Comparison of ENCODE assay signal across 9 mouse cellular contexts in the genomic region with DNA sequence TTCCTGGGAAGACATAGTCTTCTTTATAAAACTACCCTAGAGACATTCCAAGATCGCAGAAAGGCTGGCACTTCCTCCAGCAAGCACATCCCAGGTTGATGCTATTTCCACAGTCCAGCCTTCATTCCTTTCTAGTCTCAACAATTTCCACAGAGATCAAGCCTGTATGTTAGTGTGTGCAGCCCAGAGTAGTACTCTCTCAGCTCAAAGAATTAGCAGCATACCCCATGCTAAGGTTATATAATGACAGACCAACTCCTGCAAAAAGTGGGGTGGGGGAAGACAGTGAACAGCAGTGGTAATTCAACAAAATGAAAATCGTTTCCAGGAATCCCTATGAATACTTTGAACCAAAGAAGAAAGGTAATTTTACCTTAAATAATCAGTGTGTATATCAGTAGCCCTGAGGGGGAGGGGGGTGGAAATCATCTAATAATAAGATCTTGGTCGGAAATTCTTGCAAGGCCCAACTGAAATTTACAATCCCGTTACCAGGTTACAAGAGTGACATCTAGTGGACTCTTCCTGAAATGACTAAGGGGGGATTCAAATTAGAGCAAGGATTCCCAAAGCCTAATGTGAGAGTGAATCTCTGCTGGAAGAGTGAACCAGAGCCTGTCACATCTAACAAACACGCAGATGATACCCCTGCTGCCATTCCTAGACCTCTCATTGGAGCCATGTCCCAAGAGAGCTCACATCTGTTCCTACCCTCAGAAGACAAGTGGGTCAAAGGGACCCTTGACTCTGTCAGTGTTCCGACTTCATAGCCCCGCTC.
DNase-seq lines count a peak whose midpoint lies in the region; ATAC-seq lines count a peak whose summit lies in the region.
"Had no signal": no experiment of that assay in that cellular context is flagged by ENCODE, and none has a peak within 500 bp of the region (broad histone marks: within the 10 kb centered on the region; RNA-seq: fewer than 3 reads in every experiment).

No protein-coding gene starts in this region.

- ATAC-seq in neural tube, embryonic 11.5 days (ENCODE audit: insufficient read depth, low FRiP score, low TSS enrichment) = peak; percentile 60; the same call in 1 of the 2 replicates
- peak; percentile 71; the same call in 1 of the 2 replicates for ATAC-seq in embryonic facial prominence, embryonic 14.5 days (ENCODE audit: low read depth)
- peak; percentile 88 for ATAC-seq in midbrain, embryonic 15.5 days (replicated peaks)

- H3K4me3 ChIP-seq in neural tube, embryonic 11.5 days (ENCODE audit: low read depth, low read length) = no peak overlapping the region
- H3K4me3 ChIP-seq in embryonic facial prominence, embryonic 14.5 days (ENCODE audit: low read depth, low read length) = no peak overlapping the region
- no peak overlapping the region for H3K4me3 ChIP-seq in midbrain, embryonic 15.5 days
- H3K4me3 ChIP-seq: heart, embryonic 15.5 days had no signal

- no peaks in the 10 kb centered on the region for H3K27me3 ChIP-seq in neural tube, embryonic 11.5 days (ENCODE audit: control insufficient read depth, insufficient read depth, low read length)
- H3K27me3 ChIP-seq in embryonic facial prominence, embryonic 14.5 days (replicated peaks; ENCODE audit: control insufficient read depth, insufficient read depth, low read length) = no peaks in the 10 kb centered on the region
- no peaks in the 10 kb centered on the region for H3K27me3 ChIP-seq in midbrain, embryonic 15.5 days (replicated peaks)
- H3K27me3 ChIP-seq: heart, embryonic 15.5 days had no signal

- H3K27ac ChIP-seq in neural tube, embryonic 11.5 days (ENCODE audit: low read depth, low read length) = no peak overlapping the region
- H3K27ac ChIP-seq in embryonic facial prominence, embryonic 14.5 days (replicated peaks; ENCODE audit: low read depth, low read length) = no peak overlapping the region
- H3K27ac ChIP-seq in midbrain, embryonic 15.5 days = no peak overlapping the region
- H3K27ac ChIP-seq: heart, embryonic 15.5 days had no signal

- no peak overlapping the region for H3K9ac ChIP-seq in neural tube, embryonic 11.5 days (ENCODE audit: low read length)
- H3K9ac ChIP-seq in embryonic facial prominence, embryonic 14.5 days (ENCODE audit: low read depth, low read length) = no peak overlapping the region
- no peak overlapping the region for H3K9ac ChIP-seq in midbrain, embryonic 15.5 days
- H3K9ac ChIP-seq: heart, embryonic 15.5 days had no signal

- H3K9me3 ChIP-seq in neural tube, embryonic 11.5 days (ENCODE audit: control insufficient read depth, low read length) = no peaks in the 10 kb centered on the region
- no peaks in the 10 kb centered on the region for H3K9me3 ChIP-seq in embryonic facial prominence, embryonic 14.5 days (ENCODE audit: control insufficient read depth, low read length)
- H3K9me3 ChIP-seq in midbrain, embryonic 15.5 days = no peaks in the 10 kb centered on the region
- H3K9me3 ChIP-seq: heart, embryonic 15.5 days had no signal

- peak; percentile 7 for DNase-seq in adrenal gland, postnatal 14 days
- no peak for DNase-seq in adrenal gland, adult 2 months
- DNase-seq in neural tube, embryonic 11.5 days (ENCODE audit: low spot score) = peak; percentile 24
- DNase-seq in neural tube, embryonic 10.5 days (ENCODE audit: extremely low spot score, low spot score) = no peak
- peak; percentile 84 for DNase-seq in embryonic facial prominence, embryonic 14.5 days (ENCODE audit: low spot score)
- DNase-seq in kidney, postnatal 14 days = peak; percentile 34
- no peak for DNase-seq in spleen, postnatal 14 days (ENCODE audit: low spot score in 2 of 2)

- H3K36me3 ChIP-seq in neural tube, embryonic 11.5 days (ENCODE audit: control insufficient read depth, insufficient read depth, low read length) = no peaks in the 10 kb centered on the region
- H3K36me3 ChIP-seq in embryonic facial prominence, embryonic 14.5 days (ENCODE audit: control insufficient read depth, insufficient read depth, low read length) = no peaks in the 10 kb centered on the region
- H3K36me3 ChIP-seq in midbrain, embryonic 15.5 days (replicated peaks) = no peaks in the 10 kb centered on the region
- H3K36me3 ChIP-seq: heart, embryonic 15.5 days had no signal

- 49% methylated on average over 7 of the region's 7 CpGs for WGBS in neural tube, embryonic 11.5 days
- 35% methylated on average over 7 of the region's 7 CpGs for WGBS in embryonic facial prominence, embryonic 14.5 days
- 43% methylated on average over 7 of the region's 7 CpGs for WGBS in midbrain, embryonic 15.5 days

- no peaks in the 10 kb centered on the region for H3K4me1 ChIP-seq in neural tube, embryonic 11.5 days (ENCODE audit: control insufficient read depth, insufficient read depth, low read length)
- no peaks in the 10 kb centered on the region for H3K4me1 ChIP-seq in embryonic facial prominence, embryonic 14.5 days (ENCODE audit: control insufficient read depth, insufficient read depth, low read length)
- no peaks in the 10 kb centered on the region for H3K4me1 ChIP-seq in midbrain, embryonic 15.5 days
- H3K4me1 ChIP-seq: heart, embryonic 15.5 days had no signal

- H3K4me2 ChIP-seq in neural tube, embryonic 11.5 days (ENCODE audit: low read depth) = no peak overlapping the region
- H3K4me2 ChIP-seq in embryonic facial prominence, embryonic 14.5 days (ENCODE audit: low read depth, low read length) = no peak overlapping the region
- H3K4me2 ChIP-seq in midbrain, embryonic 15.5 days = no peak overlapping the region
- H3K4me2 ChIP-seq: heart, embryonic 15.5 days had no signal

Comparison
In these comparisons a context has a peak if more than half of its experiments do, and no peak if none do; other contexts are left out.
1. DNase-seq: peak in adrenal gland, postnatal 14 days (single experiment), neural tube, embryonic 11.5 days (single experiment), embryonic facial prominence, embryonic 14.5 days (single experiment) and kidney, postnatal 14 days (single experiment); none in adrenal gland, adult 2 months (single experiment), neural tube, embryonic 10.5 days (single experiment) and spleen, postnatal 14 days (0 of 2).
2. Peak in every context shown above with its lines, with median percentiles within 50 percentile points of each other: ATAC-seq.